Mouse (Mus musculus) telencephalon, adult 2 months (tissue): ENCODE results near the gene Egln2.

Experiments used
- DNase-seq: peaks from one replicate; pipeline ENCODE4 v3.0.0-alpha.2; 2011; ENCODE audit warnings: low read depth, low spot score

The Egln2 gene

GRCm38 (mm10) chr7:27166614-27167474, at the start of gene Egln2:
Gene Egln2, minus strand, starts transcription at chr7:27166802.
- peak; percentile 91 for DNase-seq

GRCm38 (mm10) chr7:27212626-27213025, 46.0 kb upstream of the Egln2 start:
- DNase-seq, result no peak

GRCm38 (mm10) chr7:27203730-27204449, 37.3 kb upstream of the Egln2 start:
- DNase-seq, result no peak

GRCm38 (mm10) chr7:27198779-27199178, 32.2 kb upstream of the Egln2 start:
- DNase-seq, result no peak

- no peak for DNase-seq
Observed at GRCm38 (mm10) chr7:27198355-27198754, 31.8 kb upstream of the Egln2 start.

- no peak for DNase-seq
Observed at GRCm38 (mm10) chr7:27197634-27198033, 31.0 kb upstream of the Egln2 start.

GRCm38 (mm10) chr7:27197136-27197535, 30.5 kb upstream of the Egln2 start:
- no peak for DNase-seq

- DNase-seq, result peak; percentile 100
Observed at GRCm38 (mm10) chr7:27195681-27196611, 29.3 kb upstream of the Egln2 start, which contains the start of the genes BC024978 and Snrpa. Gene BC024978, plus strand, starts transcription at chr7:27195781. Gene Snrpa, minus strand, starts transcription at chr7:27196271.

- no peak for DNase-seq
Observed at GRCm38 (mm10) chr7:27193731-27194130, 27.1 kb upstream of the Egln2 start.

GRCm38 (mm10) chr7:27192434-27192833, 25.8 kb upstream of the Egln2 start:
- no peak for DNase-seq

- DNase-seq, result no peak
Observed at GRCm38 (mm10) chr7:27189271-27189931, 22.8 kb upstream of the Egln2 start.

- no peak for DNase-seq
Observed at GRCm38 (mm10) chr7:27185986-27186385, 19.4 kb upstream of the Egln2 start.

- DNase-seq, result no peak
Observed at GRCm38 (mm10) chr7:27184964-27185363, 18.4 kb upstream of the Egln2 start.

- no peak for DNase-seq
Observed at GRCm38 (mm10) chr7:27182498-27182897, 15.9 kb upstream of the Egln2 start.

GRCm38 (mm10) chr7:27180837-27181695, 14.5 kb upstream of the Egln2 start, which contains the start of the genes Gm21983 and Mia:
Gene Gm21983, minus strand, starts transcription at chr7:27181086.
Gene Mia, minus strand, starts transcription at chr7:27181157.
- no peak for DNase-seq

- DNase-seq, result no peak
Observed at GRCm38 (mm10) chr7:27180036-27180435, 13.4 kb upstream of the Egln2 start.

- DNase-seq, result no peak
Observed at GRCm38 (mm10) chr7:27179217-27179918, 12.8 kb upstream of the Egln2 start.

- peak; percentile 99 for DNase-seq
Observed at GRCm38 (mm10) chr7:27178324-27179216, 12.0 kb upstream of the Egln2 start, which contains the start of gene Rab4b. Gene Rab4b, minus strand, starts transcription at chr7:27178896.
